Mouse (Mus musculus) hindbrain, embryonic 14.5 days (tissue): ENCODE measurements at regions not wholly inside any gene's neighbourhood (a gene's known extent, or its start where the extent isn't known, plus 50 kb on each side); places are given as distances from the start of the nearest gene placed in this dataset.

Source experiments
- ATAC-seq: fragments of 200-750 bp; cut with Nextera tagmentation; 2 replicates; pipeline ENCODE4 v1.8.0; 2017; ENCODE audit warnings: moderate number of reproducible peaks, mild to moderate bottlenecking, moderate TSS enrichment, moderate library complexity; ENCODE audit not compliant: low FRiP score
- DNase-seq: peaks from one replicate; pipeline ENCODE4 v3.0.0-alpha.2; 2015; ENCODE audit warnings: low spot score
- H3K27ac ChIP-seq: fragments of 300-500 bp; sonication (generic); 2 replicates; pipeline ENCODE4 v1.5.1; 2014; ENCODE audit warnings: mild to moderate bottlenecking, moderate library complexity
- H3K27me3 ChIP-seq: fragments of 300-500 bp; sonication (generic); 2 replicates; pipeline ENCODE4 v1.6.1; 2014; ENCODE audit warnings: mild to moderate bottlenecking, low read length, mixed read lengths; ENCODE audit not compliant: control insufficient read depth, insufficient read depth
- H3K36me3 ChIP-seq: fragments of 300-500 bp; sonication (generic); replicated peaks from 2 replicates; pipeline ENCODE4 v1.6.1; 2014; ENCODE audit not compliant: control insufficient read depth, insufficient read depth
- H3K4me1 ChIP-seq: fragments of 300-500 bp; sonication (generic); replicated peaks from 2 replicates; pipeline ENCODE4 v1.6.1; 2014; ENCODE audit warnings: antibody characterized with exemption, low read length, mixed read lengths; ENCODE audit not compliant: control insufficient read depth, insufficient read depth
- H3K4me2 ChIP-seq: fragments of 300-500 bp; sonication (generic); replicated peaks from 2 replicates; pipeline ENCODE4 v1.6.1; 2014; ENCODE audit warnings: mild to moderate bottlenecking, moderate library complexity
- H3K4me3 ChIP-seq: fragments of 300-500 bp; sonication (generic); replicated peaks from 2 replicates; pipeline ENCODE4 v1.5.1; 2014; ENCODE audit warnings: mild to moderate bottlenecking, low read length
- H3K9ac ChIP-seq: fragments of 300-500 bp; sonication (generic); 2 replicates; pipeline ENCODE4 v1.6.1; 2014
- H3K9me3 ChIP-seq: fragments of 300-500 bp; sonication (generic); 2 replicates; pipeline ENCODE4 v1.6.1; 2016; ENCODE audit warnings: low read length; ENCODE audit not compliant: control insufficient read depth
- WGBS: fragments of 180-500 bp; shearing (Covaris S2); extraction: QIAGEN DNeasy Blood & Tissue Kit; methylation state at CpG from one replicate; pipeline ENCODE4 v1.1.7; 2014; 5-methylcytosine and 5-hydroxymethylcytosine counted together

DNA sequence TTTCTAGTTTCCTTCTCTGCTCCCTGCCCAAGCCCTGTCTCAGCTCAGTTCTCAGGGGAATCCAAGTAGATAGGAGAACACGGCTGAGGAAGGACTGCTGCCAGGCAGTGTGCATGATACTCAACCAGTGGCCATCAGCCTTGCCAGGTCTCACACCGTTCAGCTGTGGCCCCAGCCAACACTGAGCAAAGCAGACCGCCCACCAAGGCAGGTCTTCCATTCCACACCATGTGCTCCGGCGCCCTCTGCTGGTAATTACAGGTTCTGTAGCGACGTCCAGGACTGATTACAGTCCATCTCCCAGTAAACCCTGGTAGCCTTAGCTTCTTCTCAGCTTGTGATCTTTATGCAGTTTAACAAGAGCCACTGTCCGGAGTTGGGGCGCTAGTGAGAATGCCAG, 144.5 kb downstream of the Tfcp2l1 start:
- WGBS: 16% methylated on average over 9 of the region's 9 CpGs
- Histone ChIP-seq H3K9me3 (no peaks in the 10 kb centered on the region), H3K36me3 (no peaks in the 10 kb centered on the region), H3K4me3 (no peak overlapping the region), H3K9ac (no peak overlapping the region), H3K27me3 (no peaks in the 10 kb centered on the region; the same call in 1 of the 2 replicates), H3K4me2 (no peak overlapping the region), H3K4me1 (peaks cover 15% of the 10 kb centered on the region), H3K27ac (no peak overlapping the region)
- no peak for ATAC-seq
- peak; percentile 54 for DNase-seq

DNA sequence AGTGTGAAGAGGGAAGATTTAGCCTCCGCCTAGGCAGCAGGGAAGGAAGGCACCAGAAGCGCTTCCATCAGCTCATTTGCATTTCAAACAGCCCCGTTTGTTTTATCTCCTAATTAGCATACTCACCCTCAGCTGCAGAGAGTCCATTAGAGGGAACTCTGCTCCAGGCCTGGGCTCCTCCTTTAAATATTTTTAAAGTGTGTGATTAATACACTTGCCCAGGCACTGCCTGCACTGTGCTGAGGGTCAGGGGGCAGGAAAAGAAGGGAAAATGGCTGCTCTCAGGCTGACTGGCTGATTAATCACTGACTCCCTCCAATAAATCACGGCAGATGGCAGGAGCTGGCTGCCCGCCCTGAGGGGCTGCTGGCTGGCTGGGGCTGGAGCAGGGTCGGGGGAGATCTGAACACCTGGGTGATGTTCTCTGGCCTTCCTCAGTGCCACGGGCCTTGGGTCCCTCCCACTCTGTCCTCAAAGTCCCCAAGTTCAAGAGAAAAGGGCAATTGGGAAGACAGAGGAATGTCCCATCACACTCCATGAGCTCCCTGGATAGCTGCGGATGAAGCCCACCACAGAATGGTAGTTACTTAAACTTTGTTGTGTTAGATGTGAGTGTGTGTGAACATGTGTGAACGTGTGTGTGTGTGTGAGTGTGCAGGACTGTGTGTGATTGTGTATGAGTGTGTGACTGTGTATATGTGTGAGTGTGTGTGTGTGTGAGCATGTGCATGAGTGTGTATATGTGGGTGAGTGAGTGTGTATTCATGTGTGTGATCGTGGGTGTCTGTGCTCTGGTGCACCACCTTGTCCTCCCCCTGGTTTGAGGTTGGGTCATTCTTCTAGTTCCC, 149.1 kb downstream of the Tfcp2l1 start:
- no peak overlapping the region for H3K4me2 ChIP-seq
- no peak overlapping the region for H3K4me3 ChIP-seq
- ATAC-seq (peak; percentile 84), DNase-seq (peak; percentile 67)
- 0 out of 2 replicates have a peak overlapping the region, but pooled peaks have one; percentile 16 for H3K27ac ChIP-seq
- WGBS: 27% methylated on average over 10 of the region's 10 CpGs
- H3K9ac ChIP-seq: no peak overlapping the region; the same call in 1 of the 2 replicates
- H3K36me3 ChIP-seq: no peaks in the 10 kb centered on the region
- H3K27me3 ChIP-seq: no peaks in the 10 kb centered on the region
- H3K9me3 ChIP-seq: no peaks in the 10 kb centered on the region
- H3K4me1 ChIP-seq: peaks cover 15% of the 10 kb centered on the region
